Comparison of ENCODE assay signal across 8 mouse cellular contexts in the genomic region with DNA sequence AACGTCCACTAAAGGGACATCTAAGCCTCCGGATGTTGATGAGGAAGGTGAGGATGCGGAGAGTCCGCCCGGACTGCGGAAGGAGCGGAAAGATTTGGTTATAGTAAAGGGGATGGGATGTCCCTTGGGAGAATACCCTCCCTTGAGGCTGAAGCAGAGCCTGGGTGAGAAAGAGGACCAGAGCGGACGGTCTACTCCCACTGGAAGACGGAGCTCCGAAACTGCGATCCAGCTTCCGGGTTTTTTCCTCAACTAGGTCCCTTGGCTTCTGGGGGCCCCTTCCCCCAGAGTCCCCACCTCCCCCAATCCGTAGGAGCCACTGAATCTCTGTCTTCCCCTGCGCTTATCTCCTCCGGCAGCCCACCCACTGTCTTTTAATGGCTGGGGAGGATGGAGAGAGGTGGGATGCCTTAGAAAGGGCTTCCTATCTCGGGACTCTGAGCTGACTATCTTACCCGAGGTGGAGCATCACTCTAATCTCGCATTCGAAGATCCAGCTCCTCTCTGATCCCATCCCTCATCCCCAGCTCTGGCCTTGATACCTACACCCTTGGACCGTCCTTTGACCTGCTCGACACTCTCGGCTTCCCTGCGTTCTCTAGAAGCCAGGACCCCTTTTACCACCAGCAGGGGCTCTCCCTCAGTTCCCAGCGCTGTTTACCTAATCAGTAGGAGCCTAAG. TPM values are rescaled to one million over a fixed set of nuclear protein-coding genes. Genes with fewer than 3 reads are reported as not detected.
DNase-seq lines count a peak whose midpoint lies in the region; ATAC-seq and TF ChIP-seq lines count a peak whose summit lies in the region.

No protein-coding gene starts in this region.

- peak overlapping the region; percentile 90 for H3K4me3 ChIP-seq in embryonic facial prominence, embryonic 13.5 days
- peak overlapping the region; percentile 93 for H3K4me3 ChIP-seq in heart, embryonic 10.5 days
- peak overlapping the region; percentile 90 for H3K4me3 ChIP-seq in kidney, embryonic 14.5 days (ENCODE audit: low read length)
- H3K4me3 ChIP-seq in midbrain, embryonic 16.5 days (ENCODE audit: low read depth, low read length): peak overlapping the region; percentile 95
- H3K4me3 ChIP-seq in stomach, postnatal 0 days (ENCODE audit: low read depth, low read length): peak overlapping the region; percentile 94

- peak overlapping the region; percentile 88 for H3K4me2 ChIP-seq in embryonic facial prominence, embryonic 13.5 days
- H3K4me2 ChIP-seq in kidney, embryonic 14.5 days (replicated peaks; ENCODE audit: low read depth, low read length): peak overlapping the region; percentile 79
- H3K4me2 ChIP-seq in midbrain, embryonic 16.5 days (ENCODE audit: low read length): peak overlapping the region; percentile 75
- H3K4me2 ChIP-seq in stomach, postnatal 0 days (replicated peaks; ENCODE audit: low read depth): peak overlapping the region; percentile 90

- intact Hi-C loops in heart, postnatal 25 days (cut with DNase I): loop anchor here (10.0 kb wide), 2 partner anchors 350 to 630 kb away; a partner anchor contains a TSS

- H3K4me1 ChIP-seq in embryonic facial prominence, embryonic 13.5 days: peaks cover 27% of the 10 kb centered on the region
- H3K4me1 ChIP-seq in heart, embryonic 10.5 days: peaks cover 11% of the 10 kb centered on the region
- H3K4me1 ChIP-seq in kidney, embryonic 14.5 days (ENCODE audit: control insufficient read depth, insufficient read depth, low read length): peaks cover 13% of the 10 kb centered on the region
- H3K4me1 ChIP-seq in midbrain, embryonic 16.5 days (ENCODE audit: control insufficient read depth, insufficient read depth, low read length): peaks cover 29% of the 10 kb centered on the region
- H3K4me1 ChIP-seq in stomach, postnatal 0 days (replicated peaks; ENCODE audit: control insufficient read depth, insufficient read depth): no peaks in the 10 kb centered on the region

- 0 out of 2 replicates have a peak, but pooled peaks have one; percentile 8 for TF ChIP-seq CTCF in stomach, postnatal 0 days (IDR thresholded peaks at IDR 0.05; ENCODE audit: low read depth)

- H3K9me3 ChIP-seq in embryonic facial prominence, embryonic 13.5 days: no peaks in the 10 kb centered on the region
- H3K9me3 ChIP-seq in heart, embryonic 10.5 days: no peaks in the 10 kb centered on the region
- no peaks in the 10 kb centered on the region for H3K9me3 ChIP-seq in kidney, embryonic 14.5 days (ENCODE audit: control insufficient read depth, low read length)
- no peaks in the 10 kb centered on the region for H3K9me3 ChIP-seq in midbrain, embryonic 16.5 days (replicated peaks; ENCODE audit: control insufficient read depth, low read length, poor library complexity, severe bottlenecking)
- H3K9me3 ChIP-seq in stomach, postnatal 0 days (ENCODE audit: control insufficient read depth, low read length): no peaks in the 10 kb centered on the region

- no peak for TF ChIP-seq EP300 in stomach, postnatal 0 days (optimal IDR thresholded peaks at IDR 0.05)

- H3K36me3 ChIP-seq in embryonic facial prominence, embryonic 13.5 days: no peaks in the 10 kb centered on the region
- H3K36me3 ChIP-seq in heart, embryonic 10.5 days: no peaks in the 10 kb centered on the region
- H3K36me3 ChIP-seq in kidney, embryonic 14.5 days (ENCODE audit: control insufficient read depth, insufficient read depth, low read length): no peaks in the 10 kb centered on the region
- H3K36me3 ChIP-seq in midbrain, embryonic 16.5 days (ENCODE audit: control insufficient read depth, insufficient read depth, low read length): no peaks in the 10 kb centered on the region
- no peaks in the 10 kb centered on the region for H3K36me3 ChIP-seq in stomach, postnatal 0 days (ENCODE audit: control insufficient read depth, insufficient read depth, low read length)

- H3K27ac ChIP-seq in embryonic facial prominence, embryonic 13.5 days: peak overlapping the region; percentile 80
- peak overlapping the region; percentile 96 for H3K27ac ChIP-seq in heart, embryonic 10.5 days
- peak overlapping the region; percentile 38; the same call in 1 of the 2 replicates for H3K27ac ChIP-seq in kidney, embryonic 14.5 days (ENCODE audit: low read depth, low read length)
- H3K27ac ChIP-seq in midbrain, embryonic 16.5 days (ENCODE audit: low read length): peak overlapping the region; percentile 90
- H3K27ac ChIP-seq in stomach, postnatal 0 days (replicated peaks): peak overlapping the region; percentile 81

- ATAC-seq in embryonic facial prominence, embryonic 13.5 days (ENCODE audit: insufficient number of reproducible peaks, insufficient read depth, low FRiP score, low TSS enrichment, low read depth): no peak
- ATAC-seq in kidney, embryonic 14.5 days (ENCODE audit: low FRiP score, low TSS enrichment): peak; percentile 24
- peak; percentile 52 for ATAC-seq in midbrain, embryonic 16.5 days
- no peak for ATAC-seq in stomach, postnatal 0 days (ENCODE audit: low FRiP score, low TSS enrichment)

- DNase-seq in heart, adult 11 months: peak; percentile 97
- DNase-seq in heart, postnatal 25 days (ENCODE audit: low spot score): no peak
- peak; percentile 82 for DNase-seq in heart, embryonic 10.5 days (ENCODE audit: low spot score)
- DNase-seq in liver: peak; percentile 38
- DNase-seq in stomach, postnatal 0 days (ENCODE audit: low spot score): peak; percentile 45

- H3K27me3 ChIP-seq in embryonic facial prominence, embryonic 13.5 days: no peaks in the 10 kb centered on the region
- H3K27me3 ChIP-seq in heart, embryonic 10.5 days (ENCODE audit: insufficient read depth, poor library complexity, severe bottlenecking): no peaks in the 10 kb centered on the region
- no peaks in the 10 kb centered on the region for H3K27me3 ChIP-seq in kidney, embryonic 14.5 days (ENCODE audit: control insufficient read depth, insufficient read depth, low read length)
- H3K27me3 ChIP-seq in midbrain, embryonic 16.5 days (ENCODE audit: control insufficient read depth, insufficient read depth, low read depth, low read length): no peaks in the 10 kb centered on the region
- no peaks in the 10 kb centered on the region for H3K27me3 ChIP-seq in stomach, postnatal 0 days (ENCODE audit: control insufficient read depth, insufficient read depth, low read length)

- WGBS in embryonic facial prominence, embryonic 13.5 days: 1% methylated on average over 25 of the region's 25 CpGs
- under 1% methylated on average over 25 of the region's 25 CpGs for WGBS in heart, embryonic 10.5 days
- 0% methylated on average over 25 of the region's 25 CpGs for WGBS in kidney, embryonic 14.5 days
- WGBS in midbrain, embryonic 16.5 days: under 1% methylated on average over 25 of the region's 25 CpGs
- WGBS in stomach, postnatal 0 days: under 1% methylated on average over 25 of the region's 25 CpGs

- peak overlapping the region; percentile 70 for H3K9ac ChIP-seq in embryonic facial prominence, embryonic 13.5 days
- H3K9ac ChIP-seq in kidney, embryonic 14.5 days (ENCODE audit: low read depth, low read length): peak overlapping the region; percentile 54
- peak overlapping the region; percentile 76 for H3K9ac ChIP-seq in midbrain, embryonic 16.5 days (ENCODE audit: low read depth, low read length)
- peak overlapping the region; percentile 59 for H3K9ac ChIP-seq in stomach, postnatal 0 days (ENCODE audit: low read length)

RNA-seq across cellular contexts. Expression of a gene that starts 1.0 kb away (rescaled TPM):
- 10 to 100 TPM; 30.9 to 32.3 TPM for total RNA-seq in heart, postnatal 25 days (2021)
- 8.4 and 9.6 TPM in 2 replicates for polyA plus RNA-seq in embryonic facial prominence, embryonic 13.5 days (2015; fragmentation: Nextera tagmentation; extraction: Ambion mirVana)
- polyA plus RNA-seq in heart, embryonic 10.5 days (2016; fragmentation: Nextera tagmentation; extraction: Ambion mirVana): 6.1 and 7.5 TPM in 2 replicates
- polyA plus RNA-seq in kidney, embryonic 14.5 days (2014; fragmentation: Nextera tagmentation; extraction: Ambion mirVana): 8.1 and 10.4 TPM in 2 replicates
- 12.9 and 14.8 TPM in 2 replicates for polyA plus RNA-seq in midbrain, embryonic 16.5 days (2015; fragmentation: Nextera tagmentation; extraction: Ambion mirVana)
- polyA plus RNA-seq in stomach, postnatal 0 days (2015; fragmentation: Nextera tagmentation; extraction: Ambion mirVana): 2.9 and 3.1 TPM in 2 replicates

Comparison
In these comparisons a context has a peak if more than half of its experiments do, and no peak if none do; other contexts are left out.
1. ATAC-seq: peak in kidney, embryonic 14.5 days (single experiment) and midbrain, embryonic 16.5 days (single experiment); none in embryonic facial prominence, embryonic 13.5 days (single experiment) and stomach, postnatal 0 days (single experiment).
2. H3K27ac ChIP-seq: peak in every context shown above with its lines; median percentile 96 in heart, embryonic 10.5 days; 90 in midbrain, embryonic 16.5 days; 81 in stomach, postnatal 0 days; 80 in embryonic facial prominence, embryonic 13.5 days; 38 in kidney, embryonic 14.5 days.
3. Peak in every context shown above with its lines, with median percentiles within 50 percentile points of each other: H3K4me2 ChIP-seq, H3K4me3 ChIP-seq and H3K9ac ChIP-seq.